Mouse (Mus musculus): Measurements from ENCODE around the gene Chchd10.
"Not testable (repeated sequence)": the region's sequence is repeated elsewhere in the genome, so short reads cannot be mapped to it uniquely, and the experiment has no call there.

Chchd10 gene

GRCm38 (mm10) chr10:75932891-75933290 is at the start of gene Chchd10:
Chchd10 (plus strand) TSS chr10:75933130.
- no peak for DNase-seq (ENCODE audit: low spot score in 2 of 2)

GRCm38 (mm10) chr10:75883232-75883552 is 49.7 kb upstream of the Chchd10 start:
- peak; percentile 73 to 81 for DNase-seq (ENCODE audit: low spot score in 2 of 2)

- DNase-seq (ENCODE audit: low spot score in 2 of 2) = no peak
Observed at GRCm38 (mm10) chr10:75884742-75885141, 48.2 kb upstream of the Chchd10 start.

- not testable (repeated sequence) for DNase-seq (ENCODE audit: low spot score in 2 of 2)
Observed at GRCm38 (mm10) chr10:75887504-75887903, 45.4 kb upstream of the Chchd10 start.

GRCm38 (mm10) chr10:75889406-75890153 is 43.4 kb upstream of the Chchd10 start:
- no peak for DNase-seq (ENCODE audit: low spot score in 2 of 2)

- peak; percentile 93 to 97 for DNase-seq (ENCODE audit: low spot score in 2 of 2)
Observed at GRCm38 (mm10) chr10:75893089-75893750, 39.7 kb upstream of the Chchd10 start, which contains the start of gene Derl3. Derl3 (plus strand) TSS chr10:75893413.

DNA sequence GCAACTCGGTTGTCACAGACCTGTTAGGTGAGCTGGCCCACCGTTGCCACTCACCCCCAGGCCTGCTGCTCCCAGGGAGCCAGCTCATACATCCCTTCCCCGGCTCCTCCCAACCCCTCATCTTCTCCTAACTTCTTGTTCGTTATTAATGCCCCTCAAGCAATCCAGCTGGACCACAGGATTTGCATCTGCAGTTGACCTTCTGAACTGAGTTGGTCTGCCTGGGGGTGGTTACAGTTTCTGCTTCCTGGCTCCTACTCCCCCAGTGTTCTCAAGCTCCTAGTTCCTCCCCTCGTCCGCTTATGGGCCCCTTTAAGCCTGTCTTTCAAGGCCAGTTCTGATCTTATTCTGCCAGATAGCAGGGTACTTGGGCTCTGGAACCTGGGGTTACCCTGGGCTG is 38.3 kb upstream of the Chchd10 start:
- no peak for DNase-seq (ENCODE audit: low spot score in 2 of 2)

DNA sequence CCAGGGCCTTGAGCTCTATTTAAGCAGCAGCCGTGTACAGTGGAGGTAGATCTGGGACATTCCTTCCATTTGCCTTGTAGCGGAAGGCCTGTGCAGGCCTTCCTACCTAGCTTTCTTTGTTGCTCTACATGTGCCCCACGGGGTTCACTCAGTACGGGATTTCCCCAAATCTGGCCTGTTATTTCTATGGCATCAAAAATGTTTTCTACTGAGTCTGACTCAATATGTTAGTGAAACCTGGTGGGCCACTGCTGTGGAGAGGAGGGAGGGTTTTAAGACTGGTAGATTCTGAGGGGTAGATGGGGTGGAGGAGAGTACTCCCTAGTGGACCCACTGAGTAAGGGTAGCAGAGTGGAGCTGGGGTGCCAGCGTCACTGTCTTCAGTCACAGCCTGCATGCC is 37.2 kb upstream of the Chchd10 start:
- DNase-seq (ENCODE audit: low spot score in 2 of 2) = no peak

GRCm38 (mm10) chr10:75896208-75896607 is 36.7 kb upstream of the Chchd10 start:
- DNase-seq (ENCODE audit: low spot score in 2 of 2) = no peak

DNA sequence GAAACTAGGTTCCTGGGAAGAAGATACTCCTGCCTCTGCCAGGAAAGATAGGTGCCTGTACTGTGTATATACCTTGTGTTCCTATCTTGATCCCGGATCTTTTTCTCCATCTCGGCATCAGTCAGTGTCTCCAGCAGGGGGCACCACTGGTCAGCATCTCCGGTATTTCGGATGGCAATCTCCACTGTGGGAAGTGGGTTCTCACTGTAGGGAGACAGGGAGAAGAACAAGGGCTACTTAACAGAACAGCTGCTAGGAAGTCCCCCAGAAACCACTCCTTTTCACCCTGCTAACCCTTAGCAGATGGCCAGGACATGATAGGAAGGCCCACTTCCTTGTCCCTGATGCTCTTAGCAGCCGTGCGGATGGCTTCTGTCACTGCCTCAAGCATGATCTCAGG is 35.6 kb upstream of the Chchd10 start:
- DNase-seq (ENCODE audit: low spot score in 2 of 2) = peak in 1 of 2 experiments; percentile 62

GRCm38 (mm10) chr10:75898039-75898564 is 34.8 kb upstream of the Chchd10 start:
- no peak for DNase-seq (ENCODE audit: low spot score in 2 of 2)

- no peak for DNase-seq (ENCODE audit: low spot score in 2 of 2)
Observed at GRCm38 (mm10) chr10:75898846-75899245, 34.1 kb upstream of the Chchd10 start.

- no peak for DNase-seq (ENCODE audit: low spot score in 2 of 2)
Observed at GRCm38 (mm10) chr10:75904391-75904790, 28.5 kb upstream of the Chchd10 start.

- DNase-seq (ENCODE audit: low spot score in 2 of 2) = no peak
Observed at GRCm38 (mm10) chr10:75906882-75907281, 26.0 kb upstream of the Chchd10 start.

DNA sequence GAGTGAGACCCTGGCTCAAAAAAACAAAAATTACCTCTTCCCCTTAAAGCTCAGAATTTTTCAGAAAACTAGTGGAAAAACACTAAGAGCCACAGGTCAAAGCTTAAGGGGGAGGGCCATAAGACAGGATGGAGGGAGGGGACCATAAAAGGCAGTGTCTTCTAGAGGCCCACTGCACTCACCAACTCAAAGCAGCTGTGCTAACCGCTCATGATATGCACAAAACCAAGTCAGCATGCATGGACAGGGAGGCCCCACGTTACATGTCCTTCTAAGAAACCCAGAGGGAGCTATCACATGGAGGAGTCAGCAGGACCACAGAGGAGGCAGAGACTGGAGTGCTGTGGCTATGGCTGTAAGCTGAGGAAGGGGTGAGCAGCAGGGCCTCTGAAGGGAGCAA is 22.2 kb upstream of the Chchd10 start:
- no peak for DNase-seq (ENCODE audit: low spot score in 2 of 2)

- DNase-seq (ENCODE audit: low spot score in 2 of 2) = no peak
Observed at GRCm38 (mm10) chr10:75913013-75913589, 19.8 kb upstream of the Chchd10 start.

DNA sequence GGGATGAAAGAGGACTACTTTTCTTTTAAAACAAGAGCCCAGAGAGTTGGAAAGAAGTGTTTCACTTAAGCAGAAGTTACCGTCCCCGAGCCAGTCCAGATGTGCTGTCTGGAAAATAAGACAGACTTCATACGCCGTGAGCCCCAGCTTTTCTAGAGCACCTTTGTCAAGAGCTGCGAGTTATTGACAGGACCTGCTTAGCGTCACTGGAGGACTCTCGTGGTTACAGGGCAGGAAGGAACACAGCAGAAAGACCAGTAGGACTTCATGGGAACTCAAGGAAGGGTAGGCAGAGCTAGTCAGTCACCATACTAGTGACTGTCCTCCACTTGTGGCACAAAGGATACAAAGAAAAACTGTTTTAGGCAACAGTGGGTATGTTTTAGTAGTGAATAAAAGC is 17.4 kb upstream of the Chchd10 start:
- DNase-seq (ENCODE audit: low spot score in 2 of 2) = no peak

DNA sequence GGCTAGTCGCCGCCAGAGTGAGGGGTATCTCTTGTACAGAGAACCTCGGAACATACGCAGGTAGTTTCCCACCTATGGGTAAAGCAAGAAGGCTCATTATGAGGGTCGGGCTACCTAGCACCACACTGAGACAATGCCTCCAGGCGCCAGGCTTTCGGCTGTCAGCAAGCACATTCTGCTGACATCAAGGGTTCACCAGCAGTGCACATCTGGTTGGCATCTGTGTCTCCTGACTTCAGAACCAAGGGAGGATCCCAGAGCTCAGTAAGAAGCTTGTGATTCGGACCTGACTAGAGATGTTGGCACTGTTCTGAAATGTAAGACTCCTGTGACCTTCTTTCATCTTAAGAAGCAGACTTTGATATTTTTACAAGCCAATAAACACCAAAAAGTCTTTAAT is 16.1 kb upstream of the Chchd10 start:
- no peak for DNase-seq (ENCODE audit: low spot score in 2 of 2)

DNA sequence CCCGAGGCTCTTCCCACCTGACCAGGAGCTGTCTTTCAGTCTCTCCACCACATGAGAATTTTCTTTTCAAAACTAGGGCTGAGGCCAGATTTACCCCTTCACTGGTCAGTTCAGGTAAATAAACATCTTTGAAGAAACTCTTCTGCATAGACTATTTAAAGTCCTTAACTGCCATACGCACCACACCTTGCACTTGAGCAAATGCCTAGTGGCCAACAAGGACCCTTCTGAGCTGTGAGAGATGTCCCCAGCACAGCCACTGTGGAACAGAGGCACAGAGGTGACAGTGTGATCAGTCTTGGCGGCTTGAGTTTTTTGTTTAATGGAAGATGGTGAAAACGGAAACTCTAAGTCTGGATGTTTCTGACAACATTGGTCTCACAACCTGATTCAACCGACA is 13.9 kb upstream of the Chchd10 start:
- DNase-seq (ENCODE audit: low spot score in 2 of 2) = no peak

- DNase-seq (ENCODE audit: low spot score in 2 of 2) = peak; percentile 89 to 94
Observed at GRCm38 (mm10) chr10:75921026-75921725, 11.8 kb upstream of the Chchd10 start, which contains the start of gene Smarcb1. Smarcb1 (minus strand) TSS chr10:75921617.

DNA sequence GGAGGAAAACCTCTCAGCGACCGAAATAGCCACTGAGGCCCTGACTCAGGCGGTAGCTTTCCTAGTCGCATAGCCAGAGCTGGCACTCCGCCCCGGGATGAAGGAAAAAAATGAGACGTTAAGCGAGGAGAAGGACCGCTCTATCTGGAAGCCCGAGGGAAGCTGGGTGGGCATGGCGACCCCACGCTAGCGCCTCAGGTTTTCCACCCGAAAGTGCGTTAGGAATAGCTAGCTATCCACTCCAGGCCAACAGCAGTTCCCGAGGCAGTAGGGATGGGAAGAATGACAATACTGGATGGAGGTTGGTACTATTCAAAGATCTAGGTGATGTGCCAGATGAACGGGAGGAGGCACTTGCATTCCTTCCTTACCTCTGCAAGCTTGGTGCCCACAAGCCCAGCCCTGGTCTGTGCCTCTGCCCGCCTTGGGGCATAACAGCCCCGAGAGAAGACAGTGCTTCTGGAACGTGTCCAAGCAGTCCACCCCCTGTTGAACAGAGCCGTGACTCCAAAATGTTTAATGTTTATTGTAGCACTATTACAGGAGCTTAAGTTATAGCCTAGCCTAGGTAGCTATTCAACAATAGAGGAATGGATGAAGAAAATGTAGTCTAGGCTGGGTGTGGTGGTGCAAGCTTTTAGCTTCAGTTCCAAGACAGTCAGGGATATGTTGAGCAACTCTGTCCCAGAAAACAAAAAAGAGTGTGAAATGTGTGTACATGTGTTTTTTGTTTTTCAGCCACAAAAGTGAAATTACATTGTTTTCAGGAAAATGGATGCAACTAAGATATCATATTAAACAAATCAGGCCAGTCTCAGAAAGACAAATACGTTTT is 11.0 kb upstream of the Chchd10 start:
- DNase-seq (ENCODE audit: low spot score in 2 of 2) = no peak
